Mouse (Mus musculus) megakaryocyte, embryonic 14.5 days (primary cell): ENCODE measurements around the gene Rcan2.

ENCODE experiments used
- FLI1 ChIP-seq: IDR thresholded peaks from 2 replicates; pipeline ENCODE4 v1.6.1; 2012; ENCODE audit warnings: low read length, inconsistent platforms, mixed read lengths
- GATA1 ChIP-seq: IDR thresholded peaks from 3 replicates; pipeline ENCODE4 v1.6.1; 2012; ENCODE audit warnings: mixed read lengths, low read length, inconsistent platforms, borderline replicate concordance

DNA sequence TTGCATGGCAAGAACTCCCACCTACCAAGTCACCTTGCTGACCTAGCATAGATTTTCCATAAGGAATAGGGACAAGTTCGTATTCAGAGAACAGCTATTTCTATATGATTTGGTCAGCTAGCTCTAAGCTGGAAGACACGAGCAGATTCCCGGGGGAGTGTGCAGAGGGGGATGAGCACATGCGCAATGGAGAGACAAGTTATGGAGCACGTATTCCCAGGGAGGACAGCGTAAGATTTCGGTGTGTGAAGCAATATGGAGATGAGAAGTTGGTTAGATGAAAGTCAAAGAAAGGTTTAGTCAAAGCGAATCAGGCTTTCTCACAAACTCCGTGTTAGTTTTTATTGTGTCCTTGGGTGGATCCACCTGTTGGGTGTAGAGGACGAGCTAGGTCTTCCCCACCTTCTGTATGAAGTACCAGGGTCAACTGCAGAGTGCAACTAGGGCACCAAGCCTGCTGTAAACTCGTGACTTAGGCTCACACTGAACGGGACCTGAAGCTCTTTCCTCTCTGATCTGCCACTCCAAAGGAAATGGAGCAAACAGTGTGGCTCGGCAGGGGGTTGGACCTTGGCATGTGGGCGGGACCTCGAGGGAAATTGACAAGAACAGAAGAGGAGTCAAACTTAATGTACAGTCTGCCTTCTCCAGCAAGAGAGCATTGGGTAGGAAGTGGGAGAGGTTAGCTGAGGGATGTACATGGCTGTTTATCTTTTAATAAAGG is 31.4 kb downstream of the Rcan2 start:
- TF ChIP-seq GATA1 (no peak), FLI1 (no peak)
